In genomic region chr9:65128123-65128815, GRCm38 (mm10) we compare ENCODE assay signal across 8 mouse cellular contexts. TPM values are rescaled to one million over a fixed set of nuclear protein-coding genes. Genes with fewer than 3 reads are reported as not detected.
DNase-seq lines count a peak whose midpoint lies in the region; ATAC-seq and TF ChIP-seq lines count a peak whose summit lies in the region.

No protein-coding gene starts in this region.

- peak; percentile 44 for TF ChIP-seq CTCF in heart, adult 2 months (IDR thresholded peaks at IDR 0.05)

- TF ChIP-seq POLR2A in heart, adult 2 months (IDR thresholded peaks at IDR 0.05; ENCODE audit: insufficient read depth, low read depth, low read length) = no peak

- H3K27ac ChIP-seq in heart, adult 2 months = no peak overlapping the region
- H3K27ac ChIP-seq in forebrain, embryonic 14.5 days (ENCODE audit: low read depth, low read length) = no peak overlapping the region

- intact Hi-C loops in heart, adult 2 months (cut with DNase I) = loop anchor here (10.0 kb wide), 1 partner anchor 143 kb away; no protein-coding TSS in a partner anchor
- intact Hi-C loops in heart, postnatal 36 days (cut with DNase I) = no loop called here

- H3K36me3 ChIP-seq in heart, adult 2 months (ENCODE audit: control insufficient read depth, insufficient read depth, low read length) = no peaks in the 10 kb centered on the region
- peaks cover 22% of the 10 kb centered on the region; the same call in 1 of the 2 replicates for H3K36me3 ChIP-seq in forebrain, embryonic 14.5 days (ENCODE audit: control insufficient read depth, insufficient read depth, low read length)

- WGBS in heart, adult 2 months = 28% methylated on average over 25 of the region's 25 CpGs
- WGBS in forebrain, embryonic 14.5 days = 12% methylated on average over 25 of the region's 25 CpGs

- H3K9me3 ChIP-seq in forebrain, embryonic 14.5 days (replicated peaks; ENCODE audit: control insufficient read depth, low read length) = no peaks in the 10 kb centered on the region

- no peaks in the 10 kb centered on the region for H3K79me2 ChIP-seq in heart, adult 2 months (replicated peaks; ENCODE audit: control insufficient read depth, insufficient read depth, low read length)

- no peak overlapping the region for H3K4me2 ChIP-seq in forebrain, embryonic 14.5 days (ENCODE audit: low read length)

- ATAC-seq in forebrain, embryonic 14.5 days = peak; percentile 57
- ATAC-seq in megakaryocyte progenitor cell, adult 5-6 weeks (replicated peaks; ENCODE audit: poor library complexity) = peak; percentile 83

- DNase-seq in heart, adult 2 months = peak in 1 of 2 experiments; percentile 26
- no peak for DNase-seq in heart, postnatal 36 days
- peak; percentile 36 to 47 for DNase-seq in adrenal gland, adult 18-20 months (ENCODE audit: low spot score in 2 of 2)
- DNase-seq in forebrain, embryonic 14.5 days (ENCODE audit: low spot score) = peak; percentile 62
- DNase-seq in kidney, postnatal 36 days = peak; percentile 39 to 65
- peak; percentile 67 for DNase-seq in thymus, postnatal 0 days (ENCODE audit: low spot score)
- DNase-seq in urinary bladder, postnatal 36 days (ENCODE audit: low spot score in 2 of 2) = no peak

- H3K4me3 ChIP-seq in heart, adult 2 months = no peak overlapping the region
- no peak overlapping the region for H3K4me3 ChIP-seq in forebrain, embryonic 14.5 days (ENCODE audit: low read depth, low read length)

- H3K9ac ChIP-seq in heart, adult 2 months (ENCODE audit: low read depth, low read length) = no peak overlapping the region
- H3K9ac ChIP-seq in forebrain, embryonic 14.5 days (ENCODE audit: low read length) = no peak overlapping the region

- H3K4me1 ChIP-seq in heart, adult 2 months (ENCODE audit: control insufficient read depth, insufficient read depth, low read length) = no peaks in the 10 kb centered on the region
- H3K4me1 ChIP-seq in forebrain, embryonic 14.5 days (ENCODE audit: control insufficient read depth, insufficient read depth, low read length) = 0 out of 2 replicates have a peak, but pooled peaks cover 6% of the 10 kb centered on the region

- no peaks in the 10 kb centered on the region for H3K27me3 ChIP-seq in heart, adult 2 months (ENCODE audit: control insufficient read depth, insufficient read depth, low read length)
- H3K27me3 ChIP-seq in forebrain, embryonic 14.5 days (replicated peaks; ENCODE audit: control insufficient read depth, insufficient read depth, low read length) = no peaks in the 10 kb centered on the region

- TF ChIP-seq EP300 in heart, adult 2 months (IDR thresholded peaks at IDR 0.05; ENCODE audit: insufficient read depth, low read depth, low read length) = no peak

RNA-seq across cellular contexts. Expression of gene Igdcc3, which starts 12.7 kb away (rescaled TPM):
- under 1 TPM; 0.07 to 0.10 TPM for total RNA-seq in heart, adult 2 months (2021)
- 0.12 and 0.16 TPM in 2 replicates for polyA plus RNA-seq in heart, adult 2 months (2012; rRNA removed)
- under 1 TPM in 1 of 2 experiments, not detected in 1; 0.08 TPM for total RNA-seq in heart, postnatal 36 days (2021)
- total RNA-seq in adrenal gland, adult 18-20 months (2021) = 1 to 10 TPM; 1.4 to 1.8 TPM
- 5.1 and 5.8 TPM in 2 replicates for polyA plus RNA-seq in forebrain, embryonic 14.5 days (2014; fragmentation: Nextera tagmentation; extraction: Ambion mirVana)
- not detected in 2 replicates for total RNA-seq in megakaryocyte progenitor cell, adult 5-6 weeks (2015)
- total RNA-seq in megakaryocyte progenitor cell, adult 5-6 weeks (2017) = not detected in 2 replicates
- 0.09 TPM in 1 of 2 replicates, not detected in the other for polyA plus RNA-seq in thymus, postnatal 0 days (2015; fragmentation: Nextera tagmentation; extraction: Ambion mirVana)

RNA-seq across cellular contexts. Expression of gene Igdcc4, which starts 27.0 kb away (rescaled TPM):
- 10 to 100 TPM; 10.2 to 12.4 TPM for total RNA-seq in heart, adult 2 months (2021)
- polyA plus RNA-seq in heart, adult 2 months (2012; rRNA removed) = 7.3 and 12.0 TPM in 2 replicates
- total RNA-seq in heart, postnatal 36 days (2021) = 10 to 100 TPM in 1 of 2 experiments, 1 to 10 TPM in 1; 9.8 to 10.7 TPM
- total RNA-seq in adrenal gland, adult 18-20 months (2021) = 10 to 100 TPM; 21.1 to 24.1 TPM
- 8.9 and 13.4 TPM in 2 replicates for polyA plus RNA-seq in forebrain, embryonic 14.5 days (2014; fragmentation: Nextera tagmentation; extraction: Ambion mirVana)
- 0.02 TPM in 1 of 2 replicates, not detected in the other for total RNA-seq in megakaryocyte progenitor cell, adult 5-6 weeks (2015)
- under 0.01 and 0.07 TPM in 2 replicates for total RNA-seq in megakaryocyte progenitor cell, adult 5-6 weeks (2017)
- polyA plus RNA-seq in thymus, postnatal 0 days (2015; fragmentation: Nextera tagmentation; extraction: Ambion mirVana) = 4.9 and 5.0 TPM in 2 replicates

Comparison
In these comparisons a context has a peak if more than half of its experiments do, and no peak if none do; other contexts are left out.
1. DNase-seq: peak in adrenal gland, adult 18-20 months (2 of 2), forebrain, embryonic 14.5 days (single experiment), kidney, postnatal 36 days (2 of 2) and thymus, postnatal 0 days (single experiment); none in heart, postnatal 36 days (0 of 2) and urinary bladder, postnatal 36 days (0 of 2).
2. RNA of gene Igdcc4, which starts 27.0 kb away (total RNA-seq): 21.1 to 24.1 TPM in adrenal gland, adult 18-20 months, 10.2 to 12.4 TPM in heart, adult 2 months and 9.8 to 10.7 TPM in heart, postnatal 36 days; under 0.01 to 0.07 TPM in megakaryocyte progenitor cell, adult 5-6 weeks; every median in the first group is over 10 times any median in the second.